Mouse (Mus musculus): ENCODE results near the gene Tpp1. TPM values are rescaled to one million over a fixed set of nuclear protein-coding genes. Genes with fewer than 3 reads are reported as not detected.
"Not testable (repeated sequence)": the region's sequence is repeated elsewhere in the genome, so short reads cannot be mapped to it uniquely, and the experiment has no call there.

The Tpp1 gene
- polyA plus RNA-seq, 1 experiment from 2014 or later: 66.1 TPM

DNA sequence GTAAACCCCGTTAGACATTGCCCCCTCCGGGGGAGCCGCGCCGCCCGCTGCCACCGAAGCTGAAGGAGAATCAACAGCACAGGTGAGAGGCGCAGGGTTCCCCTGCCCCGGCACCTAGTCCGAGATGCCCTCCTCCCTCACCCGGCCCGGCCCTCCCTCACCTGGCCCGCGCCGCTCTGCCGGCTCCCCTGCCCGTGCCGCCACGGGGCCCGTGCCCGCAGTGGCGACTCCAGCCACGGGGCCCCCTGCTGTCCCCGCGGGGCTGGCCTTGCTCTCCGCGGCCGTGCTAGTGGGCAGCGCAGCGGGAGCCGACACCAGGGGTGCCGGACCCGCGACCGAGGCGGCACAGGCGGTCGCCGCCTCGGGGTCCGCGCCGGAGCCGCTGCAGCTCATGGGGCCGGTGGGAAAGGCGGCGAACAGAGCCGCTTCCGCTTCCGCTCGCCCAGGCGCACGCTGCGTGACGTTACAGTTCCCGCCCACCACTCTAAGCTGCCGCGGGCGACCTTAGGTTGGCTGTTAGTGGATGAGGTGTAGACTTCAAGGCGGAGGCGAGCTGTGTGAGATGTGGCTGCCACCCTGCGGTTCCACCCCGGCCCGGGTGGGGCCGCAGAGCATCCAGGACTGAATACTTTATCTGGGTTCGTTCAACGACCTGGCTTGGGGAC, 8.0 kb downstream of the Tpp1 start, which contains the start of gene Taf10:
Taf10 (minus strand) TSS at position 436 of the 665 bp plus-strand sequence.
- under 1% methylated on average over 66 of the region's 67 CpGs for WGBS
- Histone ChIP-seq H3K36me3 (peaks cover 62% of the 10 kb centered on the region), H3K4me1 (peaks cover 26% of the 10 kb centered on the region), H3K9me3 (replicated peaks) (no peaks in the 10 kb centered on the region), H3K27ac (replicated peaks) (peak within 1 kb of the TSS; percentile 94), H3K27me3 (ENCODE audit: low read depth, poor library complexity, severe bottlenecking) (no peaks in the 10 kb centered on the region), H3K4me3 (peak within 1 kb of the TSS; percentile 97)
- DNase-seq (ENCODE audit: low spot score): peak; percentile 90

GRCm38 (mm10) chr7:105743246-105743925, 8.6 kb downstream of the Tpp1 start:
- DNase-seq (ENCODE audit: low spot score); H3K9me3 ChIP-seq (replicated peaks): not testable (repeated sequence)
- peaks cover 55% of the 10 kb centered on the region for H3K36me3 ChIP-seq

DNA sequence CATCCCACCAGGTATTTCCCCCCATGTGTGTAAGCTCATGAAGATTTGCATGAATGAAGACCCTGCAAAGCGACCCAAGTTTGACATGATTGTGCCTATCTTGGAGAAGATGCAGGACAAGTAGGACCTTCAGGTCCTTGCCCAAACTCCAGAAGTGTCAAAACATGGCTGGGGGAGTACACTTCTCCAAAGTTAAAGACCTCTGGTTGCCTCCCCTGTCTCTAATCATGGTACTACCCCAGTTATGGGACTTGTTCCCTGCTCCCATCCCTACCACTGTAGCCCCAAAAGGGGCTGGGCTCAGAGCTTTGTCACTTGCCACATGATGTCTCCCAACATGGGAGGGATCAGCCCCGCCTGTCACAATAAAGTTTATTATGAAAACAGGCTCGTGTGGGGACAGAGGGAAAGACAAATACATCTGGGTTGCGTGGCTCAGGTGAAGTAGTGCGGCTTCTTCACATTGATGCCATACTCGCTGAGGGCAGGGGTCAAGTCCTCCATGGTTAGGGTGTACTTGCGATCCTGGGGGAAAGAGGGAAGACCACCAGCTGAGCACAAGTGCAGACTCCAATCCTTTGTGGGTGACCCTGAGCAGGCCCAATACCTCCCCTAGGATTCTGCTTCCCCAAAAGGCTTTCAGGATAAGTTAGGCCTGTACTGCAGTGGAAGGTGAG, 9.4 kb downstream of the Tpp1 start:
- H3K36me3 ChIP-seq: peaks cover 50% of the 10 kb centered on the region
- H3K4me1 ChIP-seq: peaks cover 40% of the 10 kb centered on the region
- 94% methylated on average over 7 of the region's 7 CpGs for WGBS
- not testable (repeated sequence) for H3K27ac ChIP-seq (replicated peaks); DNase-seq (ENCODE audit: low spot score); H3K27me3 ChIP-seq (ENCODE audit: low read depth, poor library complexity, severe bottlenecking); H3K9me3 ChIP-seq (replicated peaks)
- H3K4me3 ChIP-seq: peak overlapping the region; percentile 97

More at GRCm38 (mm10) chr7:105743246-105743925, 8.6 kb downstream of the Tpp1 start:
- Histone ChIP-seq H3K4me3 (peak overlapping the region; percentile 97), H3K27ac (replicated peaks) (peak overlapping the region; percentile 94), H3K4me1 (peaks cover 33% of the 10 kb centered on the region)
- H3K27me3 ChIP-seq (ENCODE audit: low read depth, poor library complexity, severe bottlenecking): not testable (repeated sequence)
- 34% methylated on average over 20 of the region's 20 CpGs for WGBS

DNA sequence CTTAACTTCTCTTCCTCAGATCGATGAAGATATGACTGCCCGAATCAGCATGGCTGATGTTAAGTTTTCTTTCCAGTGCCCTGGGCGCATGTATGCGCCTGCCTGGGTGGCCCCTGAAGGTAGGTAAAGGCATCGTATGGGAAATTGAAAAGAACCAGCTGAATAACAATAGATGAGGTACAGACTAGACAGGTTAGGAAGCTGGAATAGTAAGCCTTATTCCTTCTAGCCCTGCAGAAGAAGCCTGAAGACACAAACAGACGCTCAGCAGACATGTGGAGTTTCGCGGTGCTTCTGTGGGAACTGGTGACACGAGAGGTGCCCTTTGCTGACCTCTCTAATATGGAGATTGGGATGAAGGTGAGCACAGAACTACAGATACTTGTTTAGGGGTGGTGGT, 10.1 kb downstream of the Tpp1 start:
- 92% methylated on average over 9 of the region's 9 CpGs for WGBS
- no peaks in the 10 kb centered on the region for H3K9me3 ChIP-seq (replicated peaks)

GRCm38 (mm10) chr7:105740851-105741250, 11.2 kb downstream of the Tpp1 start:
- H3K4me1 ChIP-seq: peaks cover 49% of the 10 kb centered on the region
- no peak for DNase-seq (ENCODE audit: low spot score)
- no peak overlapping the region for H3K27ac ChIP-seq (replicated peaks)
- no peaks in the 10 kb centered on the region for H3K9me3 ChIP-seq (replicated peaks)
- H3K4me3 ChIP-seq: no peak overlapping the region
- H3K36me3 ChIP-seq: peaks cover 33% of the 10 kb centered on the region
- 94% methylated on average over 6 of the region's 6 CpGs for WGBS
- H3K27me3 ChIP-seq (ENCODE audit: low read depth, poor library complexity, severe bottlenecking): no peaks in the 10 kb centered on the region

More for the DNA sequence above, 10.1 kb downstream of the Tpp1 start:
- Histone ChIP-seq H3K36me3 (peaks cover 43% of the 10 kb centered on the region), H3K4me1 (peaks cover 47% of the 10 kb centered on the region), H3K4me3 (no peak overlapping the region), H3K27me3 (ENCODE audit: low read depth, poor library complexity, severe bottlenecking) (no peaks in the 10 kb centered on the region), H3K27ac (replicated peaks) (no peak overlapping the region)
- DNase-seq (ENCODE audit: low spot score): no peak

GRCm38 (mm10) chr7:105740089-105740795, 11.8 kb downstream of the Tpp1 start:
- Histone ChIP-seq H3K27me3 (ENCODE audit: low read depth, poor library complexity, severe bottlenecking) (no peaks in the 10 kb centered on the region), H3K4me3 (no peak overlapping the region), H3K27ac (replicated peaks) (no peak overlapping the region), H3K36me3 (peaks cover 33% of the 10 kb centered on the region), H3K9me3 (replicated peaks) (no peaks in the 10 kb centered on the region), H3K4me1 (peaks cover 55% of the 10 kb centered on the region)
- DNase-seq (ENCODE audit: low spot score): no peak
- WGBS: 93% methylated on average over 13 of the region's 13 CpGs

GRCm38 (mm10) chr7:105738948-105739347, 13.1 kb downstream of the Tpp1 start:
- DNase-seq (ENCODE audit: low spot score): peak; percentile 58
- 29% methylated on average over 3 of the region's 3 CpGs for WGBS
- peak overlapping the region; percentile 24; the same call in 1 of the 2 replicates for H3K4me3 ChIP-seq

GRCm38 (mm10) chr7:105738286-105738685, 13.7 kb downstream of the Tpp1 start:
- 80% methylated on average over 2 of the region's 2 CpGs for WGBS
- Histone ChIP-seq H3K4me1 (peaks cover 46% of the 10 kb centered on the region), H3K36me3 (peaks cover 51% of the 10 kb centered on the region), H3K9me3 (replicated peaks) (no peaks in the 10 kb centered on the region), H3K4me3 (peak overlapping the region; percentile 91), H3K27me3 (ENCODE audit: low read depth, poor library complexity, severe bottlenecking) (no peaks in the 10 kb centered on the region), H3K27ac (replicated peaks) (no peak overlapping the region)
- DNase-seq (ENCODE audit: low spot score): no peak

More at GRCm38 (mm10) chr7:105738948-105739347, 13.1 kb downstream of the Tpp1 start:
- Histone ChIP-seq H3K27me3 (ENCODE audit: low read depth, poor library complexity, severe bottlenecking) (no peaks in the 10 kb centered on the region), H3K27ac (replicated peaks) (peak overlapping the region; percentile 64; the same call in 1 of the 2 replicates), H3K36me3 (peaks cover 44% of the 10 kb centered on the region), H3K9me3 (replicated peaks) (no peaks in the 10 kb centered on the region), H3K4me1 (peaks cover 52% of the 10 kb centered on the region)

DNA sequence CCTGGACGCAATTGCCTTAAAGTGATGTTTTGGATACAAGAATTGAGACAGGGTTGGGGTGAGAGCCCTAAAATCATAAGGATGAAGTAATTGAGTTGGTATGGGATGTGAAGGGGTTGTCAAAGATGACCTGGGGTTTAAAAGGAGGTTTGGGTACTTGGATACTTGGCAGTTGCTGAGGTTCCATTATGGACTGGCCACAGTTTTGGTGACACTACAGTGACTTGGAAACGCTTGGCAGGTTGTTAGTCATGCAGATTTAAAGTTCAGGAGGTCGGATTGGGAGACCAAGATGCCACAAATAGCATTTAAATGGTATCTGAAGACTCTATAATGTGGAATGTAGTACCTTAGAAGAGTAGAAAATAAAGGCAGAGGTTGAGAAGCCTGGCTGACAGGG, 14.4 kb downstream of the Tpp1 start:
- Histone ChIP-seq H3K4me3 (peak overlapping the region; percentile 91), H3K27me3 (ENCODE audit: low read depth, poor library complexity, severe bottlenecking) (no peaks in the 10 kb centered on the region), H3K4me1 (peaks cover 40% of the 10 kb centered on the region), H3K36me3 (peaks cover 52% of the 10 kb centered on the region), H3K9me3 (replicated peaks) (no peaks in the 10 kb centered on the region), H3K27ac (replicated peaks) (peak overlapping the region; percentile 92; the same call in 1 of the 2 replicates)
- DNase-seq (ENCODE audit: low spot score): no peak
- 38% methylated on average over 3 of the region's 3 CpGs for WGBS

- peak within 1 kb of the TSS; percentile 92 for H3K27ac ChIP-seq (replicated peaks)
- H3K36me3 ChIP-seq: peaks cover 52% of the 10 kb centered on the region
- DNase-seq (ENCODE audit: low spot score): no peak
- H3K4me1 ChIP-seq: peaks cover 40% of the 10 kb centered on the region
- no peaks in the 10 kb centered on the region for H3K27me3 ChIP-seq (ENCODE audit: low read depth, poor library complexity, severe bottlenecking)
- WGBS: 2% methylated on average over 30 of the region's 30 CpGs
- H3K4me3 ChIP-seq: peak within 1 kb of the TSS; percentile 91
- H3K9me3 ChIP-seq (replicated peaks): no peaks in the 10 kb centered on the region
These were observed 15.0 kb downstream of the Tpp1 start, which contains the start of gene Rrp8 for GRCm38 (mm10) chr7:105736911-105737521. Gene Rrp8, minus strand, starts transcription at chr7:105737385.

- DNase-seq (ENCODE audit: low spot score): peak; percentile 89
- H3K27ac ChIP-seq (replicated peaks): peak within 1 kb of the TSS; percentile 92
- peak within 1 kb of the TSS; percentile 91 for H3K4me3 ChIP-seq
- no peaks in the 10 kb centered on the region for H3K9me3 ChIP-seq (replicated peaks)
- under 1% methylated on average over 59 of the region's 62 CpGs for WGBS
- no peaks in the 10 kb centered on the region for H3K27me3 ChIP-seq (ENCODE audit: low read depth, poor library complexity, severe bottlenecking)
- H3K4me1 ChIP-seq: peaks cover 40% of the 10 kb centered on the region
- H3K36me3 ChIP-seq: peaks cover 52% of the 10 kb centered on the region
These were observed 15.7 kb downstream of the Tpp1 start, which contains the start of gene Ilk for GRCm38 (mm10) chr7:105736264-105736901. Gene Ilk, plus strand, starts transcription at chr7:105736592.
